Mouse (Mus musculus): ENCODE results near the gene Ctdnep1. TPM values are rescaled to one million over a fixed set of nuclear protein-coding genes. Genes with fewer than 3 reads are reported as not detected.

Gene Ctdnep1
- polyA plus RNA-seq (2021): 174 TPM

- TF ChIP-seq CTCF (IDR thresholded peaks at IDR 0.05): no peak
- in situ Hi-C loops (cut with MboI; ENCODE audit: low pct_unique_long_range_greater_than_20kb): loop anchor here (25.0 kb wide), 2 partner anchors 569 to 894 kb away; partner anchors contain the start of genes Kdm6b, Per1 and Vamp2
- DNase-seq (ENCODE audit: low read depth, low spot score) (no peak), ATAC-seq (no peak)
- ChIA-PET POLR2A (interaction anchor here (0.9 to 2.2 kb wide), 4 partner anchors 10 to 19 kb away, joined by 3 to 16 read pairs (median 6); partner anchors contain the start of genes Dvl2 and Gabarap), CTCF (interaction anchor here (0.9 to 1.3 kb wide), 2 partner anchors 32 to 47 kb away, joined by 3 to 4 read pairs; no protein-coding TSS in a partner anchor)
- no peaks in the 10 kb centered on the region for H3K27me3 ChIP-seq
Observed at GRCm38 (mm10) chr11:69981141-69981762, at the start of gene Ctdnep1. Gene Ctdnep1 (plus strand): TSS chr11:69981156.

- DNase-seq (ENCODE audit: low read depth, low spot score) (no peak), ATAC-seq (no peak)
- in situ Hi-C loops (cut with MboI; ENCODE audit: low pct_unique_long_range_greater_than_20kb): loop anchor here (10.0 kb wide), 1 partner anchor 283 kb away; the partner anchor contains the start of gene Slc16a11
- H3K27me3 ChIP-seq: peaks cover 3% of the 10 kb centered on the region
- CTCF ChIA-PET: interaction anchor here (1.1 to 4.8 kb wide), 4 partner anchors 8 to 24 kb away, joined by 3 to 85 read pairs (median 24); partner anchors contain the start of genes Eif5a and Slc2a4
- TF ChIP-seq CTCF (IDR thresholded peaks at IDR 0.05): no peak
- POLR2A ChIA-PET: no interaction called here
Observed at GRCm38 (mm10) chr11:69931769-69932168, 49.2 kb upstream of the Ctdnep1 start.

GRCm38 (mm10) chr11:69932254-69932653 lies 48.7 kb upstream of the Ctdnep1 start:
- ChIA-PET CTCF (interaction anchor here (1.1 to 4.8 kb wide), 5 partner anchors 9 to 24 kb away, joined by 3 to 85 read pairs (median 6); partner anchors contain the start of genes Eif5a and Slc2a4), POLR2A (interaction anchor here (1.0 kb wide), 1 partner anchor 51 kb away, joined by 4 read pairs; no protein-coding TSS in a partner anchor)
- DNase-seq (ENCODE audit: low read depth, low spot score): no peak
- peaks cover 3% of the 10 kb centered on the region for H3K27me3 ChIP-seq
- in situ Hi-C loops (cut with MboI; ENCODE audit: low pct_unique_long_range_greater_than_20kb): loop anchor here (10.0 kb wide), 1 partner anchor 283 kb away; the partner anchor contains the start of gene Slc16a11
- TF ChIP-seq CTCF (IDR thresholded peaks at IDR 0.05): peak; percentile 59
- ATAC-seq: no peak

- CTCF ChIA-PET: interaction anchor here (0.9 to 4.8 kb wide), 9 partner anchors 10 to 54 kb away, joined by 3 to 85 read pairs (median 5); partner anchors contain the start of genes 2810408A11Rik, Eif5a, Neurl4 and Slc2a4
- no peak for TF ChIP-seq CTCF (IDR thresholded peaks at IDR 0.05)
- in situ Hi-C loops (cut with MboI; ENCODE audit: low pct_unique_long_range_greater_than_20kb): loop anchor here (10.0 kb wide), 1 partner anchor 282 kb away; the partner anchor contains the start of gene Slc16a11
- no peak for ATAC-seq
- peaks cover 3% of the 10 kb centered on the region for H3K27me3 ChIP-seq
- POLR2A ChIA-PET: interaction anchor here (1.0 kb wide), 1 partner anchor 51 kb away, joined by 4 read pairs; no protein-coding TSS in a partner anchor
- DNase-seq (ENCODE audit: low read depth, low spot score): no peak
Observed at GRCm38 (mm10) chr11:69933066-69933465, 47.9 kb upstream of the Ctdnep1 start.

- CTCF ChIA-PET: interaction anchor here (1.1 to 4.8 kb wide), 12 partner anchors 10 to 203 kb away, joined by 3 to 85 read pairs (median 4); partner anchors contain the start of genes 2810408A11Rik, Ctdnep1, Eif5a and Neurl4
Observed at GRCm38 (mm10) chr11:69934169-69934568, 46.8 kb upstream of the Ctdnep1 start.

GRCm38 (mm10) chr11:69934681-69935080 lies 46.3 kb upstream of the Ctdnep1 start:
- DNase-seq (ENCODE audit: low read depth, low spot score): no peak
- peaks cover 6% of the 10 kb centered on the region for H3K27me3 ChIP-seq
- ChIA-PET POLR2A (no interaction called here), CTCF (interaction anchor here (1.1 to 4.8 kb wide), 9 partner anchors 9 to 204 kb away, joined by 3 to 85 read pairs (median 5); partner anchors contain the start of genes Ctdnep1, Eif5a and Slc2a4)
- TF ChIP-seq CTCF (IDR thresholded peaks at IDR 0.05): no peak
- in situ Hi-C loops (cut with MboI; ENCODE audit: low pct_unique_long_range_greater_than_20kb): loop anchor here (10.0 kb wide), 1 partner anchor 280 kb away; the partner anchor contains the start of gene Slc16a11
- no peak for ATAC-seq

More at GRCm38 (mm10) chr11:69934169-69934568, 46.8 kb upstream of the Ctdnep1 start:
- peaks cover 6% of the 10 kb centered on the region for H3K27me3 ChIP-seq
- TF ChIP-seq CTCF (IDR thresholded peaks at IDR 0.05): peak; percentile 95
- POLR2A ChIA-PET: interaction anchor here (0.6 kb wide), 2 partner anchors 10 to 210 kb away, joined by 3 read pairs; no protein-coding TSS in a partner anchor
- in situ Hi-C loops (cut with MboI; ENCODE audit: low pct_unique_long_range_greater_than_20kb): loop anchor here (10.0 kb wide), 1 partner anchor 281 kb away; the partner anchor contains the start of gene Slc16a11
- ATAC-seq (peak; percentile 44), DNase-seq (ENCODE audit: low read depth, low spot score) (no peak)

GRCm38 (mm10) chr11:69935137-69935879 lies 45.6 kb upstream of the Ctdnep1 start, which contains the start of gene Ybx2:
Gene Ybx2 (plus strand): TSS chr11:69935796.
- in situ Hi-C loops (cut with MboI; ENCODE audit: low pct_unique_long_range_greater_than_20kb): loop anchor here (10.0 kb wide), 1 partner anchor 279 kb away; the partner anchor contains the start of gene Slc16a11
- peak; percentile 67 for ATAC-seq
- peaks cover 8% of the 10 kb centered on the region for H3K27me3 ChIP-seq
- ChIA-PET POLR2A (no interaction called here), CTCF (interaction anchor here (1.3 to 4.8 kb wide), 6 partner anchors 9 to 61 kb away, joined by 3 to 85 read pairs (median 7); partner anchors contain the start of genes Ctdnep1, Eif5a, Kctd11 and Slc2a4)
- DNase-seq (ENCODE audit: low read depth, low spot score): no peak
- no peak for TF ChIP-seq CTCF (IDR thresholded peaks at IDR 0.05)

- no peak for TF ChIP-seq CTCF (IDR thresholded peaks at IDR 0.05)
- ChIA-PET CTCF (interaction anchor here (1.3 to 3.7 kb wide), 2 partner anchors 12 to 55 kb away, joined by 3 to 26 read pairs; partner anchors contain the start of genes Kctd11 and Slc2a4), POLR2A (interaction anchor here (0.6 to 2.0 kb wide), 3 partner anchors 11 to 568 kb away, joined by 3 to 7 read pairs (median 3); partner anchors contain the start of gene Eif5a)
- peaks cover 9% of the 10 kb centered on the region for H3K27me3 ChIP-seq
- ATAC-seq (no peak), DNase-seq (ENCODE audit: low read depth, low spot score) (no peak)
- in situ Hi-C loops (cut with MboI; ENCODE audit: low pct_unique_long_range_greater_than_20kb): loop anchor here (10.0 kb wide), 1 partner anchor 279 kb away; the partner anchor contains the start of gene Slc16a11
Observed at GRCm38 (mm10) chr11:69936156-69936555, 44.8 kb upstream of the Ctdnep1 start.

GRCm38 (mm10) chr11:69936714-69937347 lies 44.1 kb upstream of the Ctdnep1 start:
- TF ChIP-seq CTCF (IDR thresholded peaks at IDR 0.05): no peak
- H3K27me3 ChIP-seq: peaks cover 9% of the 10 kb centered on the region
- POLR2A ChIA-PET: interaction anchor here (0.7 to 2.0 kb wide), 3 partner anchors 10 to 16 kb away, joined by 3 to 7 read pairs (median 3); partner anchors contain the start of gene Eif5a
- ATAC-seq: no peak
- no peak for DNase-seq (ENCODE audit: low read depth, low spot score)
- CTCF ChIA-PET: interaction anchor here (0.9 to 3.7 kb wide), 5 partner anchors 12 to 60 kb away, joined by 3 to 26 read pairs (median 3); partner anchors contain the start of genes Kctd11 and Slc2a4
- in situ Hi-C loops (cut with MboI; ENCODE audit: low pct_unique_long_range_greater_than_20kb): loop anchor here (10.0 kb wide), 1 partner anchor 278 kb away; the partner anchor contains the start of gene Slc16a11

Measured in Patski (cell line).